Mouse (Mus musculus) heart, adult 2 months (tissue): Measurements from ENCODE around the gene Lgals2.

Experiments
- EP300 ChIP-seq: fragments of 200-500 bp; IDR thresholded peaks from 2 replicates; pipeline ENCODE4 v1.6.1; 2011; ENCODE audit warnings: low read depth, low read length, control low read depth; ENCODE audit not compliant: insufficient read depth
- POLR2A ChIP-seq: fragments of 200-500 bp; IDR thresholded peaks from 2 replicates; pipeline ENCODE4 v1.6.1; 2011; ENCODE audit warnings: mild to moderate bottlenecking, low read depth, low read length, control low read depth; ENCODE audit not compliant: insufficient read depth

DNA sequence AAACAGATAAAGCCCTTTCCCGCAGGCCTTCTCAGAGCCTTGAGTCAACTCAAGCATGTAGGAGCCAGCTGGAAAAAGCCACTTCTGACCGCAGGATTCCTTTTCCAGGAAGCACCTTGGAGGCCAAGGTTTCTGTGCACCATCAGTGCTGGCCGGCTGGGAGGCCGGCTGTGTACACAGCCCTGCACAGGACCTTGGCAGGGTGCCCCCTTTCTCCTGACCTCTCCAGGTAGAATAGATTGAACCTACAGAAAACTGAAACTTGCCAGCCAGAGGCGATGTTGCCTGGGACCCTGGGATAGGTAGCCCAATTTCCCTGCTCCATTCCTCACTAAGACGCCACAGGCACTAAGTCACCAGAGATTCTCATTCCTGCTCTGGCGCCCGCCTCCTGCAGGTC lies 9.5 kb downstream of the Lgals2 start:
- TF ChIP-seq POLR2A (no peak), EP300 (no peak)
